Mouse (Mus musculus) ES-Bruce4 (cell line): ENCODE results near the gene Serpinb1a.

Experiments used
- CTCF ChIP-seq: IDR thresholded peaks from one replicate; pipeline ENCODE4 v1.8.1; 2011; ENCODE audit warnings: low read depth, low read length
- EP300 ChIP-seq: IDR thresholded peaks from 2 replicates; pipeline ENCODE4 v1.6.1; 2011; ENCODE audit warnings: low read depth, low read length; ENCODE audit not compliant: insufficient read depth
- POLR2A ChIP-seq: IDR thresholded peaks from one replicate; pipeline ENCODE4 v1.8.1; 2011; ENCODE audit warnings: low read length; ENCODE audit not compliant: insufficient read depth

- TF ChIP-seq CTCF (no peak), EP300 (no peak), POLR2A (no peak)
Observed at GRCm38 (mm10) chr13:32794619-32795018, 56.4 kb downstream of the Serpinb1a start.
